Mouse (Mus musculus) forebrain, embryonic 10.5 days (tissue): Measurements from ENCODE around the gene Adamtsl3. TPM values are rescaled to one million over a fixed set of nuclear protein-coding genes. Genes with fewer than 3 reads are reported as not detected.

Experiments
- DNase-seq: peaks from one replicate; pipeline ENCODE4 v3.0.0-alpha.2; 2017; ENCODE audit warnings: low spot score; ENCODE audit errors: extremely low spot score
- H3K27ac ChIP-seq: fragments of 300-500 bp; sonication (generic); 2 replicates; pipeline ENCODE4 v1.5.1; 2016; ENCODE audit warnings: mild to moderate bottlenecking
- H3K27me3 ChIP-seq: fragments of 300-500 bp; sonication (generic); 2 replicates; pipeline ENCODE4 v1.6.1; 2016; ENCODE audit warnings: mild to moderate bottlenecking; ENCODE audit not compliant: poor library complexity, severe bottlenecking
- H3K36me3 ChIP-seq: fragments of 300-500 bp; sonication (generic); replicated peaks from 2 replicates; pipeline ENCODE4 v1.6.1; 2016; ENCODE audit warnings: mild to moderate bottlenecking, moderate library complexity
- H3K4me1 ChIP-seq: fragments of 300-500 bp; sonication (generic); 2 replicates; pipeline ENCODE4 v1.6.1; 2016
- H3K4me3 ChIP-seq: fragments of 300-500 bp; sonication (generic); 2 replicates; pipeline ENCODE4 v1.5.1; 2016; ENCODE audit warnings: mild to moderate bottlenecking, moderate library complexity
- H3K9me3 ChIP-seq: fragments of 300-500 bp; sonication (generic); 2 replicates; pipeline ENCODE4 v1.6.1; 2016; ENCODE audit warnings: mild to moderate bottlenecking, moderate library complexity
- WGBS: fragments of 180-500 bp; shearing (Covaris S2); methylation state at CpG from one replicate; pipeline ENCODE4 v1.1.7; 2016; 5-methylcytosine and 5-hydroxymethylcytosine counted together
- polyA plus RNA-seq: library from polyadenylated mRNA; unstranded; fragments of >200 nt; fragmentation: Nextera tagmentation; extraction: Ambion mirVana; gene quantifications from 2 replicates; pipeline ENCODE4 v1.2.1, GENCODE M21; 2016

Adamtsl3 gene
- not detected in 2 replicates for polyA plus RNA-seq

- Histone ChIP-seq H3K27ac (no peak within 1 kb of the TSS), H3K27me3 (peaks cover 59% of the 10 kb centered on the region)
- under 1% methylated on average over 92 of the region's 95 CpGs for WGBS
These were observed at the start of gene Adamtsl3 for GRCm38 (mm10) chr7:82335211-82336121. Gene Adamtsl3, plus strand, starts transcription at chr7:82335694.

GRCm38 (mm10) chr7:82287242-82287641, 48.3 kb upstream of the Adamtsl3 start:
- Histone ChIP-seq H3K27me3 (no peaks in the 10 kb centered on the region), H3K4me3 (no peak overlapping the region), H3K27ac (no peak overlapping the region), H3K4me1 (no peaks in the 10 kb centered on the region), H3K36me3 (no peaks in the 10 kb centered on the region), H3K9me3 (no peaks in the 10 kb centered on the region)
- no peak for DNase-seq
- 95% methylated on average over 2 of the region's 2 CpGs for WGBS

More at GRCm38 (mm10) chr7:82335211-82336121, at the start of gene Adamtsl3:
- Histone ChIP-seq H3K4me1 (peaks cover 16% of the 10 kb centered on the region), H3K4me3 (peak within 1 kb of the TSS; percentile 58), H3K36me3 (no peaks in the 10 kb centered on the region), H3K9me3 (no peaks in the 10 kb centered on the region)
- peak; percentile 29 for DNase-seq

GRCm38 (mm10) chr7:82293441-82293840, 42.1 kb upstream of the Adamtsl3 start:
- WGBS: 79% methylated on average over 7 of the region's 7 CpGs
- Histone ChIP-seq H3K27ac (no peak overlapping the region), H3K4me1 (peaks cover 3% of the 10 kb centered on the region; the same call in 1 of the 2 replicates), H3K9me3 (no peaks in the 10 kb centered on the region), H3K4me3 (no peak overlapping the region), H3K27me3 (no peaks in the 10 kb centered on the region), H3K36me3 (no peaks in the 10 kb centered on the region)
- DNase-seq: no peak

- WGBS: 84% methylated on average over 10 of the region's 10 CpGs
- Histone ChIP-seq H3K9me3 (no peaks in the 10 kb centered on the region), H3K27ac (no peak overlapping the region), H3K36me3 (no peaks in the 10 kb centered on the region), H3K4me3 (no peak overlapping the region), H3K4me1 (peaks cover 3% of the 10 kb centered on the region; the same call in 1 of the 2 replicates), H3K27me3 (no peaks in the 10 kb centered on the region)
- no peak for DNase-seq
These were observed 41.4 kb upstream of the Adamtsl3 start for GRCm38 (mm10) chr7:82294083-82294482.

- Histone ChIP-seq H3K36me3 (no peaks in the 10 kb centered on the region), H3K4me3 (no peak overlapping the region), H3K27me3 (no peaks in the 10 kb centered on the region), H3K4me1 (peaks cover 3% of the 10 kb centered on the region; the same call in 1 of the 2 replicates), H3K9me3 (no peaks in the 10 kb centered on the region), H3K27ac (no peak overlapping the region)
- no peak for DNase-seq
- WGBS: 83% methylated on average over 2 of the region's 2 CpGs
These were observed 40.9 kb upstream of the Adamtsl3 start for GRCm38 (mm10) chr7:82294611-82295010.

- H3K4me1 ChIP-seq: no peaks in the 10 kb centered on the region
- no peaks in the 10 kb centered on the region for H3K27me3 ChIP-seq
- H3K4me3 ChIP-seq: no peak overlapping the region
- DNase-seq: no peak
- no peak overlapping the region for H3K27ac ChIP-seq
- 70% methylated on average over 4 of the region's 4 CpGs for WGBS
- no peaks in the 10 kb centered on the region for H3K36me3 ChIP-seq
- no peaks in the 10 kb centered on the region for H3K9me3 ChIP-seq
These were observed 27.1 kb upstream of the Adamtsl3 start for GRCm38 (mm10) chr7:82308398-82308797.

DNA sequence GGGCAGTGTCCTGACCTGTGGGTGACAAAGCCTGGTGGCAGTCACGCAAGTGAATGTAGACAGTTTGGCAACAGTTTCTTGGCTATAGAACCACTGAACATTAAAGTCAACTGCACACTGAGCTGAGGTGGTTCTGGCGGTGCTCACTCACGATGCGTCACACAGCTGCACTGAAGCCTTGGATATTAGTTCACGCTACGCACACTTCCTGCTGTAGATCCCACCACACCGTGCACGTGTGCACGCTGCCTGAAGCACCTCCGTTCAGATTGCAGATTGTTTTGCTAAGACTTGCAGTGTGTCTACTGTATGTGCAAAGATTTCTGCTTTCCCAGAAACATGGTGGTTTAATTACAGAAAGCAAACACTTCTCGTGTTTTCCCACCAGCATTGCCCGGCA, 17.0 kb upstream of the Adamtsl3 start:
- no peaks in the 10 kb centered on the region for H3K27me3 ChIP-seq
- no peak for DNase-seq
- WGBS: 92% methylated on average over 12 of the region's 12 CpGs
- H3K36me3 ChIP-seq: no peaks in the 10 kb centered on the region
- no peak overlapping the region for H3K27ac ChIP-seq
- H3K4me3 ChIP-seq: no peak overlapping the region
- H3K4me1 ChIP-seq: 0 out of 2 replicates have a peak, but pooled peaks cover 4% of the 10 kb centered on the region
- H3K9me3 ChIP-seq: no peaks in the 10 kb centered on the region

- no peaks in the 10 kb centered on the region for H3K36me3 ChIP-seq
- H3K4me1 ChIP-seq: no peaks in the 10 kb centered on the region
- no peak overlapping the region for H3K4me3 ChIP-seq
- no peaks in the 10 kb centered on the region for H3K9me3 ChIP-seq
- WGBS: 70% methylated on average over 1 of the region's 1 CpGs
- no peak for DNase-seq
- no peaks in the 10 kb centered on the region for H3K27me3 ChIP-seq
- no peak overlapping the region for H3K27ac ChIP-seq
These were observed 8.9 kb upstream of the Adamtsl3 start for GRCm38 (mm10) chr7:82326616-82327015.

GRCm38 (mm10) chr7:82327201-82327600, 8.3 kb upstream of the Adamtsl3 start:
- Histone ChIP-seq H3K27me3 (no peaks in the 10 kb centered on the region), H3K4me3 (no peak overlapping the region), H3K9me3 (no peaks in the 10 kb centered on the region), H3K4me1 (no peaks in the 10 kb centered on the region), H3K27ac (no peak overlapping the region), H3K36me3 (no peaks in the 10 kb centered on the region)
- WGBS: 73% methylated on average over 4 of the region's 4 CpGs
- no peak for DNase-seq

- no peak for DNase-seq
- Histone ChIP-seq H3K4me3 (no peak overlapping the region), H3K27me3 (peaks cover 2% of the 10 kb centered on the region; the same call in 1 of the 2 replicates), H3K4me1 (no peaks in the 10 kb centered on the region), H3K36me3 (no peaks in the 10 kb centered on the region), H3K9me3 (no peaks in the 10 kb centered on the region), H3K27ac (no peak overlapping the region)
- WGBS: 70% methylated on average over 5 of the region's 5 CpGs
These were observed 7.6 kb upstream of the Adamtsl3 start for GRCm38 (mm10) chr7:82327881-82328280.

GRCm38 (mm10) chr7:82329831-82330230, 5.7 kb upstream of the Adamtsl3 start:
- Histone ChIP-seq H3K36me3 (no peaks in the 10 kb centered on the region), H3K27ac (no peak overlapping the region), H3K4me3 (no peak overlapping the region), H3K27me3 (peaks cover 21% of the 10 kb centered on the region), H3K9me3 (no peaks in the 10 kb centered on the region), H3K4me1 (no peaks in the 10 kb centered on the region)
- WGBS: 74% methylated on average over 4 of the region's 4 CpGs
- DNase-seq: no peak

- no peaks in the 10 kb centered on the region for H3K9me3 ChIP-seq
- DNase-seq: no peak
- H3K27me3 ChIP-seq: peaks cover 32% of the 10 kb centered on the region
- H3K4me1 ChIP-seq: peaks cover 10% of the 10 kb centered on the region
- H3K27ac ChIP-seq: no peak overlapping the region
- WGBS: 83% methylated on average over 6 of the region's 6 CpGs
- no peaks in the 10 kb centered on the region for H3K36me3 ChIP-seq
- H3K4me3 ChIP-seq: no peak overlapping the region
These were observed 4.6 kb upstream of the Adamtsl3 start for GRCm38 (mm10) chr7:82330860-82331259.

GRCm38 (mm10) chr7:82334000-82334399, 1.5 kb upstream of the Adamtsl3 start:
- H3K4me1 ChIP-seq: peaks cover 16% of the 10 kb centered on the region
- H3K27me3 ChIP-seq: peaks cover 59% of the 10 kb centered on the region
- no peak for DNase-seq
- no peak overlapping the region for H3K27ac ChIP-seq
- H3K9me3 ChIP-seq: no peaks in the 10 kb centered on the region
- H3K36me3 ChIP-seq: no peaks in the 10 kb centered on the region
- H3K4me3 ChIP-seq: no peak overlapping the region
- 68% methylated on average over 1 of the region's 1 CpGs for WGBS
